Mouse (Mus musculus) erythroblast, embryonic 14.5 days (primary cell): ENCODE data around the gene Aldh1a2.

Source experiments
- GATA1 ChIP-seq: IDR thresholded peaks from 2 replicates; pipeline ENCODE4 v1.6.1; 2012; ENCODE audit warnings: low read length, inconsistent platforms, mixed read lengths
- TAL1 ChIP-seq: IDR thresholded peaks from 3 replicates; pipeline ENCODE4 v1.6.1; 2012; ENCODE audit warnings: low read length, inconsistent platforms, mixed read lengths

DNA sequence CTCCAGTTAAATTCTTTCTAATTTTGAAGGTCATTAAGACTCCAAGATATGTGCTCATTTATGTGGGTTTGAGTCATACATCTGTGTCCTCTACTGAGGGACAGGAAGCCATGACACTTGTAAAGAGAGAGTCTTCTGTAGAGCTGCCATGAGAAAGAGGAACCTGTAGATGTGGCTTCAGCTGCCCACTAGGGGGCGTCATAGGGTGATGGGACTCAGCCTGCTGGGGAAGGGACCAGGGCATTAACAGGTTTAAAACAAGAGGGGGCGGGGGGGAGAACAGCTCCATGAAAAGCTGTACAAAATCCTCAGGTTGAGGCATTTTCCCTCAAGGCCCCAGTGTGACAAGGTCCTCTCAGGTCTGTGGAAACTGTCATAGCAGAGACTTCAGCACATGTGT lies 88.0 kb downstream of the Aldh1a2 start:
- no peak for TF ChIP-seq GATA1
- TF ChIP-seq TAL1 = no peak
